Mouse (Mus musculus) forebrain, embryonic 11.5 days (tissue): ENCODE measurements around the gene Kdm2a. TPM values are rescaled to one million over a fixed set of nuclear protein-coding genes. Genes with fewer than 3 reads are reported as not detected.

Source experiments
- ATAC-seq: fragments of 200-750 bp; cut with Nextera tagmentation; replicated peaks from 2 replicates; pipeline ENCODE4 v1.8.0; 2017; ENCODE audit warnings: moderate TSS enrichment; ENCODE audit not compliant: low FRiP score
- DNase-seq: peaks from one replicate; pipeline ENCODE4 v3.0.0-alpha.2; 2017; ENCODE audit warnings: low spot score
- H3K27ac ChIP-seq: fragments of 300-500 bp; sonication (generic); 2 replicates; pipeline ENCODE4 v1.5.1; 2014; ENCODE audit warnings: low read depth, low read length
- H3K27me3 ChIP-seq: fragments of 300-500 bp; sonication (generic); 2 replicates; pipeline ENCODE4 v1.6.1; 2014; ENCODE audit warnings: mild to moderate bottlenecking, low read length, mixed read lengths; ENCODE audit not compliant: control insufficient read depth, insufficient read depth
- H3K36me3 ChIP-seq: fragments of 300-500 bp; sonication (generic); 2 replicates; pipeline ENCODE4 v1.6.1; 2014; ENCODE audit warnings: mild to moderate bottlenecking, low read length, moderate library complexity, mixed read lengths; ENCODE audit not compliant: control insufficient read depth, insufficient read depth
- H3K4me1 ChIP-seq: fragments of 300-500 bp; sonication (generic); replicated peaks from 2 replicates; pipeline ENCODE4 v1.6.1; 2014; ENCODE audit warnings: low read length, mixed read lengths; ENCODE audit not compliant: control insufficient read depth, insufficient read depth
- H3K4me2 ChIP-seq: fragments of 300-500 bp; sonication (generic); 2 replicates; pipeline ENCODE4 v1.6.1; 2014; ENCODE audit warnings: low read depth, mild to moderate bottlenecking, low read length, moderate library complexity, mixed read lengths; ENCODE audit not compliant: severe bottlenecking
- H3K4me3 ChIP-seq: fragments of 300-500 bp; sonication (generic); 2 replicates; pipeline ENCODE4 v1.5.1; 2014; ENCODE audit warnings: low read depth, low read length
- H3K9ac ChIP-seq: fragments of 300-500 bp; sonication (generic); 2 replicates; pipeline ENCODE4 v1.6.1; 2014; ENCODE audit warnings: low read length
- H3K9me3 ChIP-seq: fragments of 300-500 bp; sonication (generic); 2 replicates; pipeline ENCODE4 v1.6.1; 2016; ENCODE audit warnings: low read length, mixed read lengths; ENCODE audit not compliant: control insufficient read depth
- WGBS: fragments of 180-500 bp; shearing (Covaris S2); extraction: QIAGEN DNeasy Blood & Tissue Kit; methylation state at CpG from one replicate; pipeline ENCODE4 v1.1.7; 2014; 5-methylcytosine and 5-hydroxymethylcytosine counted together
- polyA plus RNA-seq: library from polyadenylated mRNA; unstranded; fragments of >200 nt; fragmentation: Nextera tagmentation; extraction: Ambion mirVana; gene quantifications from 2 replicates; pipeline ENCODE4 v1.2.1, GENCODE M21; 2014

Kdm2a gene
- polyA plus RNA-seq, 1 experiment from 2014 or later, result 60.8 TPM

- H3K9me3 ChIP-seq, result no peaks in the 10 kb centered on the region
- no peak overlapping the region for H3K4me3 ChIP-seq
- no peak overlapping the region for H3K27ac ChIP-seq
- WGBS, result 89% methylated on average over 1 of the region's 1 CpGs
- no peaks in the 10 kb centered on the region for H3K36me3 ChIP-seq
- H3K27me3 ChIP-seq, result no peaks in the 10 kb centered on the region
- ATAC-seq (no peak), DNase-seq (no peak)
- no peaks in the 10 kb centered on the region for H3K4me1 ChIP-seq
- H3K4me2 ChIP-seq, result no peak overlapping the region
- H3K9ac ChIP-seq, result no peak overlapping the region
Measured at GRCm38 (mm10) chr19:4370254-4370653, 27.8 kb downstream of the Kdm2a start.

GRCm38 (mm10) chr19:4349455-4349854 lies 48.6 kb downstream of the Kdm2a start:
- peaks cover 11% of the 10 kb centered on the region for H3K36me3 ChIP-seq
- H3K4me2 ChIP-seq, result no peak overlapping the region
- no peak overlapping the region for H3K4me3 ChIP-seq
- no peaks in the 10 kb centered on the region for H3K27me3 ChIP-seq
- H3K9ac ChIP-seq, result no peak overlapping the region
- ATAC-seq (no peak), DNase-seq (no peak)
- H3K9me3 ChIP-seq, result no peaks in the 10 kb centered on the region
- H3K4me1 ChIP-seq, result no peaks in the 10 kb centered on the region
- 89% methylated on average over 2 of the region's 2 CpGs for WGBS
- no peak overlapping the region for H3K27ac ChIP-seq

- H3K9ac ChIP-seq, result no peak overlapping the region
- H3K36me3 ChIP-seq, result peaks cover 13% of the 10 kb centered on the region
- WGBS, result 97% methylated on average over 1 of the region's 1 CpGs
- ATAC-seq (no peak), DNase-seq (no peak)
- no peak overlapping the region for H3K4me2 ChIP-seq
- no peaks in the 10 kb centered on the region for H3K4me1 ChIP-seq
- H3K27ac ChIP-seq, result no peak overlapping the region
- H3K9me3 ChIP-seq, result no peaks in the 10 kb centered on the region
- no peaks in the 10 kb centered on the region for H3K27me3 ChIP-seq
- no peak overlapping the region for H3K4me3 ChIP-seq
Measured at GRCm38 (mm10) chr19:4346479-4346878, 51.6 kb downstream of the Kdm2a start.

GRCm38 (mm10) chr19:4338162-4338561 lies 59.9 kb downstream of the Kdm2a start:
- DNase-seq, result peak; percentile 57
- Histone ChIP-seq H3K9ac (no peak overlapping the region), H3K27me3 (no peaks in the 10 kb centered on the region), H3K9me3 (no peaks in the 10 kb centered on the region), H3K4me3 (no peak overlapping the region), H3K4me1 (peaks cover 5% of the 10 kb centered on the region; the same call in 1 of the 2 replicates), H3K36me3 (peaks cover 3% of the 10 kb centered on the region; the same call in 1 of the 2 replicates), H3K4me2 (no peak overlapping the region), H3K27ac (no peak overlapping the region)
- WGBS, result 36% methylated on average over 2 of the region's 2 CpGs
- no peak for ATAC-seq

GRCm38 (mm10) chr19:4333791-4334190 lies 64.3 kb downstream of the Kdm2a start:
- peak; percentile 98 for ATAC-seq
- peak overlapping the region; percentile 85 for H3K4me2 ChIP-seq
- peak overlapping the region; percentile 79 for H3K27ac ChIP-seq
- H3K27me3 ChIP-seq, result no peaks in the 10 kb centered on the region
- H3K4me3 ChIP-seq, result peak overlapping the region; percentile 62
- H3K4me1 ChIP-seq, result peaks cover 5% of the 10 kb centered on the region; the same call in 1 of the 2 replicates
- no peaks in the 10 kb centered on the region for H3K9me3 ChIP-seq
- peak; percentile 95 for DNase-seq
- under 1% methylated on average over 16 of the region's 16 CpGs for WGBS
- H3K36me3 ChIP-seq, result peaks cover 3% of the 10 kb centered on the region; the same call in 1 of the 2 replicates
- peak overlapping the region; percentile 79 for H3K9ac ChIP-seq

- under 1% methylated on average over 13 of the region's 13 CpGs for WGBS
- Histone ChIP-seq H3K9me3 (no peaks in the 10 kb centered on the region), H3K9ac (peak overlapping the region; percentile 79), H3K36me3 (peaks cover 3% of the 10 kb centered on the region; the same call in 1 of the 2 replicates), H3K27me3 (no peaks in the 10 kb centered on the region), H3K4me2 (peak overlapping the region; percentile 85), H3K27ac (peak overlapping the region; percentile 79), H3K4me3 (peak overlapping the region; percentile 62), H3K4me1 (peaks cover 5% of the 10 kb centered on the region; the same call in 1 of the 2 replicates)
- ATAC-seq (no peak), DNase-seq (no peak)
Measured at GRCm38 (mm10) chr19:4333100-4333775, 64.8 kb downstream of the Kdm2a start.

- DNase-seq, result peak; percentile 58
- H3K27me3 ChIP-seq, result no peaks in the 10 kb centered on the region
- H3K9me3 ChIP-seq, result no peaks in the 10 kb centered on the region
- H3K4me1 ChIP-seq, result peaks cover 5% of the 10 kb centered on the region; the same call in 1 of the 2 replicates
- peak overlapping the region; percentile 79 for H3K9ac ChIP-seq
- H3K4me2 ChIP-seq, result peak overlapping the region; percentile 85
- H3K27ac ChIP-seq, result peak overlapping the region; percentile 79; the same call in 1 of the 2 replicates
- ATAC-seq, result no peak
- 0% methylated on average over 4 of the region's 4 CpGs for WGBS
- H3K4me3 ChIP-seq, result peak overlapping the region; percentile 62
- peaks cover 9% of the 10 kb centered on the region for H3K36me3 ChIP-seq
Measured at GRCm38 (mm10) chr19:4332653-4333052, 65.4 kb downstream of the Kdm2a start.

GRCm38 (mm10) chr19:4331273-4331672 lies 66.8 kb downstream of the Kdm2a start:
- Histone ChIP-seq H3K27me3 (no peaks in the 10 kb centered on the region), H3K9me3 (no peaks in the 10 kb centered on the region), H3K27ac (no peak overlapping the region), H3K4me3 (no peak overlapping the region), H3K4me1 (peaks cover 5% of the 10 kb centered on the region; the same call in 1 of the 2 replicates), H3K9ac (no peak overlapping the region), H3K36me3 (peaks cover 9% of the 10 kb centered on the region), H3K4me2 (no peak overlapping the region)
- no peak for DNase-seq
- WGBS, result 92% methylated on average over 3 of the region's 3 CpGs
- ATAC-seq, result no peak

- H3K4me2 ChIP-seq, result no peak overlapping the region
- H3K9ac ChIP-seq, result no peak overlapping the region
- 93% methylated on average over 2 of the region's 2 CpGs for WGBS
- no peak for ATAC-seq
- no peaks in the 10 kb centered on the region for H3K27me3 ChIP-seq
- peaks cover 13% of the 10 kb centered on the region for H3K36me3 ChIP-seq
- no peak overlapping the region for H3K4me3 ChIP-seq
- peaks cover 5% of the 10 kb centered on the region; the same call in 1 of the 2 replicates for H3K4me1 ChIP-seq
- no peak for DNase-seq
- no peak overlapping the region for H3K27ac ChIP-seq
- no peaks in the 10 kb centered on the region for H3K9me3 ChIP-seq
Measured at GRCm38 (mm10) chr19:4330603-4331002, 67.5 kb downstream of the Kdm2a start.
